Mouse (Mus musculus) right cerebral cortex, postnatal 36 days (tissue): Measurements from ENCODE around the gene Deaf1.
A peak's percentile ranks its signal among the peaks of the same experiment; 100 is the strongest.

Experiments used
- DNase-seq, 2 experiments: peaks; one replicate each; pipeline ENCODE4 v3.0.0; 2022; ENCODE audit warnings: low spot score in 2 of 2, mixed read lengths in 1 of 2

The Deaf1 gene

GRCm38 (mm10) chr7:141339215-141339920, 11.9 kb upstream of the Deaf1 start:
- no peak for DNase-seq

GRCm38 (mm10) chr7:141338576-141339131, 11.2 kb upstream of the Deaf1 start, which contains the start of gene Eps8l2:
Gene Eps8l2 (plus strand): TSS chr7:141338880.
- DNase-seq = no peak

- no peak for DNase-seq
Measured at GRCm38 (mm10) chr7:141337716-141338416, 10.4 kb upstream of the Deaf1 start.

DNA sequence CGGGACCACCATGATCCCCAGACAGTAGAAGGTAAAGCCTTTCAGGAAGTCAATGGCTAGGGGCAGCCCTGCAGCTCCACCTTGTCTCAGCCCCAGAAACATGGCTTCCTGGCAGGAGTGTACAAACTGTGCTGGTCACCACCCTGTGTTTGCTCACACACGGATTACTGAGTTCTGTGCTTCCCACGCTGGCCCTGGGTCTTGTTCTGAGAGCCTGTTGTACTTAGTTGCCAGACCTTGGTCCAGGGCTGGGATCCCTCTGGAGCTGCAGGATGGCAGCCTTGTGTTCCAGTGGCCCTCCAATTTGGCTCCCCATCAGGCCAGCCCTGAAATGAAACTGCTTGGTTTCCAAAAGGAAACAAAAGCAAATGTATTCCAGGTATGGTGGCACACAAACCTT, 8.8 kb upstream of the Deaf1 start:
- DNase-seq = no peak

GRCm38 (mm10) chr7:141335682-141336081, 8.2 kb upstream of the Deaf1 start:
- DNase-seq = no peak

GRCm38 (mm10) chr7:141335044-141335579, 7.6 kb upstream of the Deaf1 start:
- DNase-seq = no peak

GRCm38 (mm10) chr7:141331990-141332389, 4.5 kb upstream of the Deaf1 start:
- DNase-seq = no peak

DNA sequence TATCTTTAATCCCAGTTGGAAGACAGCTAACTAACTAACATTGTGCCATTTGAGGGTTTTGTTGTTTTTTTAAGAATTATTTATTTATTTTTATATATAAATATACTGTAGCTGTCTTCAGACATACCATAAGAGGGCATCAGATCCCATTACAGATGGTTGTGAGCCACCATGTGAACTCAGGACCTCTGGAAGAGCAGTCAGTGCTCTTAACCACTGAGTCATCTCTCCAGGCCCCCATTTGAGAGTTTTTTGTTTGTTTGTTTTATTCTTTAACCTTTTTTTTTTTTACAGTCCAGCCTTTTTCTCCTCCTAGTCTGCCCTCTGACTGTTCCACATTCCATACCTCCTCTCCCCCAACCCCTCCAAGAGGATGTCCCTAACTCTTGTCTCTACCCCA, 3.2 kb upstream of the Deaf1 start:
- DNase-seq = no peak

- DNase-seq = no peak
Measured at GRCm38 (mm10) chr7:141328373-141328990, 992 bp upstream of the Deaf1 start.

DNA sequence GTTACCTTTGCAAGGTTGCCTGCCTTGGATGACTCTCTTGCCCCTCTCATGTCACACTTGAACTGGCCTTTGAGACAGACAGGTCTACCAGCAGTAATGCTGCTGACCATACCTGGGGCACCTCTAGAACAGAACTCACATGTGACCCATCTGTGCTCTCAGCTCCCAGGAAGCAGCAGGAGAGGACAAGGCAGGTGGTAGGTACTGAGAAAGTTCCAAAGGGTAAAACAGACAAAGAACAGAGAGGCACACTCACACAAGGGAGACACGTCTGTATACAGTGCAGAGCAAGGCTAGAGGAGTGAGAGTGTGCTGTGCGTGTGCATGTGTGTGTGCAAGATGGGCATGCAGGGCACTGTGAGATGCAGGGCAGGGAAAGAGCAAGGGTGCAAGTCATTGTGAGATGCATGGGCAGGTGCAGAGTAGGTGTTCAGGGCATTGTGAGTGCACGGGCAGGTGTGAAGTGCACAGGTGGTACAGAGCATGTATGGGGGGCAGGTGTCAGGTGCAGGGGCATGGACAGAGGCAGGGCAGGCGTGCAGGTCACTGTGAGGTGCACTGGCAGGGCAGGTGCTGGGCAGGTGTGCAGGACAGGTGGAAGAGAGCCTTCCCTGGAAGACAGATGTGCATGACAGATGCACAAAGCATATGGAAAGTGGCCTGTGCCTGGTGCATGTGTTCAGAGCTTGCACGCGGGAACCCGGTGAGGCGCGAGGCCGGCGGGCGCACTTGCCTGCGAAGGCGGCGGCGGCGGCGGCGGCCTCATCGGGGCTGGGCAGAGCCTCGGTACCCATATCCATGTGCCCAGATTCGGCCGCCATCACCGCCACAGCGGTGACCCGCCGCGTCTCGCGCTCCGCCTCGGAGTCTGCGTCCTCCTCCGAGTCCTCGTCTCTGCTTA, 694 bp downstream of the Deaf1 start:
- peak in 1 of 2 experiments; percentile 20 for DNase-seq

GRCm38 (mm10) chr7:141324686-141325085, 2.8 kb downstream of the Deaf1 start:
- DNase-seq = no peak

GRCm38 (mm10) chr7:141319446-141319845, 8.0 kb downstream of the Deaf1 start:
- no peak for DNase-seq

DNA sequence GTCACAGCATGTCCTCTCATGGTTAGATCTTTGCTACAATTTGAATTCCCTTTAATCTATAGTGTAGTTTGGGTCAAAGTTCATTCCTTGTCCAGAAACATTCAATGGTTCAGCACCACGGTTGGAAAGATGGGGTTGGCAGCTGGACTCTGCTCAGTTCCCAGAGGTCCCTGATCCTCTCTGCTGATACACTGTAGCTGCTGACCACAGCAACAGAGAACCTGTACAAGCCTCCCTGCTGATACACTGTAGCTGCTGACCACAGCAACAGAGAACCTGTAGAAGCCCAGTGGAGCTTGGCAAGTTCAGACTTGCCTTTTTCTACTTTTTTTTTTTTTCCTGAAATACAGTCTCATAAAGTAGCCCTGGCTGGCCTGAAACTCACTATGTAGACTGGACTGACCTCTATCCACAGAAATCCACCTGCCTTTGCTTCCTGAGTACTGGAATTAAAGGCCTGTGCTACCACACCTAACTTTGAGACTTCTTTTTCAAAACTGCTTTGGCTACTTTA, 9.8 kb downstream of the Deaf1 start:
- DNase-seq = no peak

DNA sequence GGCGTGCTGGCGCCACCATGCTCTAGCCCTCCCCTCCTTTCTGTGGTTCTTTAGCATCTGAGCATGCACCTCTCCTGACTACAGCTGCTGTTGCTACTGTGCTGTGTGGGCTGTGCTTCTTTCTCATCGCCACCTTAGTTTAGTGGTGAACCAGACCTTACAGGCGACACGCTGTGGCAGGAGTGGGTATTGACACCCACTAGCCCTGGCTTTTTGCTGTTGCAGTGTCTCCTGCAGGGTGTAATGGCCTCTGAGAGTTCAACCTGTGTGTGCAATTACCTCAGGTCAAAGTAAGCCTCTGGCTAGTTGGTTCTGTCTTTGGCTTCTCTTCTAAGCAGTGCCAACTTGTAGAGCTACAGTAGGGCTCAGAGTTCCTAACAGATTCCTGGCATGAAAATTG, 11.5 kb downstream of the Deaf1 start:
- DNase-seq = peak in 1 of 2 experiments; percentile 42

GRCm38 (mm10) chr7:141315076-141315475, 12.4 kb downstream of the Deaf1 start:
- DNase-seq = no peak

- DNase-seq = no peak
Measured at GRCm38 (mm10) chr7:141314416-141314815, 13.1 kb downstream of the Deaf1 start.

DNA sequence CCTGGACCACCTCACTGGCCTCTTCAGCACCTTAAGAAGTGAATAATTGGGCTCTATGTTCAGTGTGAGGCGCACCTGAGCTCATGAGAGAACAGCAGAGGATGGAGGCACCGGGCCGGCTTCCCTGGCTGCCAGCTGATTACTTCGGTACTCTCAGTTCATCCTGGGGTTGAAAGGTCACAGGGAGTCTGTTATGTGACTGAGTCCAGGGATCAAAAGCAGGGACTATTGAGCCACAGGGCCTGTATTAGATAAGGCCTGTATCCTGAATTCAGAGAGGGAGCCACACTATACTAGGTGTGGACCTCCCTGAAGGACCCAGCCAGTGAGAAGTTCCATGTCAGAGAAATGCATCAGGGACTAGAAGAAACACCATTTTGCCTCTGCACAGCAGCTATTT, 23.0 kb downstream of the Deaf1 start:
- DNase-seq = no peak

DNA sequence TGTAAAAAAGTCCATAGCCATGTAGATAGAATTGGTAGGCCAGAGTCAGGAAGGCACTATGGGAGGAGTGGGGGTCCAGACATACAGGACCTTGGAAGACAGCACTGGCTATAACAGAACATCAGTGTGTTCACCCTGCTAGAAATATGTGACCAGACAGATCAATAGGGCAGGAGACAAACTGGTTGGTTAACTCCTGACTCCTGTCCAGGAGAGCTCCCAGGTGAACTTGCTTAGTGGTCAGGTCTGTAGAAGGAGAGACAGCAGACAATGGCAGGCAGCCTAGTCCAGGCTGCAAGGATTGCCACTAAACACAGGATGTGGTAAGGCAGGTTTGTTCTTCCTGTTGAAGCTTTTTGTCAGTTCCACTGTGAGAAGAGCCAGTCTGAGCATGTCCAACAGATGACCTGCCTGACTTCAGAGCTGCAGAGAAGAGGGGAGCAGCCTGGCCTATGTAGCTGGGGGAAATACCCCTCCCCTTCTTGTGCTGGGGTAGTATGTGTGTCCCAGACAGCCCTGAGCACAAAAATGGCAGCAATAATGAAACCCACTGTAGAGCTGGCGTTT, 24.7 kb downstream of the Deaf1 start:
- no peak for DNase-seq

DNA sequence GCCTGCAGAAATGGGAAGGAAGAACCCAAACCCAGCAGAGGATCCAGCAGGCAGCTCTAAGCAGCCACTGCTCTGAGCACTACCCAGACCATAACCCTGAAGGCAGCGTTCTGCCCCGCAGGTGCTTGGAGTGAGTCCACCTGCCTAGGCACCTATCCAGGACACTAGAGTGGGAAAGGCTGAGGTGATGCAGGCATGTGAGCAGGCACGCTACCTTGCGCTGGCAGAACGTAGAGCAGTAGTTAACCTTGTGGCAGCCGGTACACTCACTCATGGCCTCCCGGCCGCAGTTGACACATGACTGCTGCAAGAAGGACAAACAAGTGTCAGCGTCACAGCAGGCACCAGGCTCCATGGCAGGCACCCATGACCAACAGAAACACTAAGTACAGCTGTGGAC, 26.1 kb downstream of the Deaf1 start:
- DNase-seq = no peak

DNA sequence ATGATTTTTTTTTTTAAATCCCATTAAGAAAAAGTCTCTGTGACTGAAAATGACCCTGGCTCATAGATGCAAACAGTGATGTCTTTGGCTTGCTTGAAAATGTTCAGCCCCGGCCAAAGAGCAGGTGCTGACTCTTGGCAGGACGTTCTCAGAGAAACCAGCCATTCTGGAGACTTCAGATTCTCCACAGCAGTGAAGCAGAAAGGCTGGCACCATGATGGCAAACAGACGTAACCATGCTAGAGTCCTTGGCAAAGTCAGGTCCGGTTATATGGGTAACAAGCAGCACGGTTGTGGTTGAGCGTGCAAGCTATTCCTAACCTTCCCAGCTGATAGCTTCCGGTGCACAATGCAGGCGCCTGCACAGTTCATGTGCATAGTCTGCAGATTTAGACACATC, 28.3 kb downstream of the Deaf1 start:
- DNase-seq = no peak
